Mouse (Mus musculus) liver, embryonic 14.5 days (tissue): ENCODE measurements around the gene Hmcn2. TPM values are rescaled to one million over a fixed set of nuclear protein-coding genes. Genes with fewer than 3 reads are reported as not detected.
A peak's percentile ranks its signal among the peaks of the same experiment; 100 is the strongest.

Source experiments
- ATAC-seq: fragments of 200-750 bp; cut with Nextera tagmentation; 2 replicates; pipeline ENCODE4 v1.8.0; 2017; ENCODE audit warnings: moderate number of reproducible peaks, mild to moderate bottlenecking, moderate library complexity; ENCODE audit not compliant: insufficient read depth
- DNase-seq, 3 experiments: peaks; one replicate each; pipeline ENCODE4 v3.0.0-alpha.2; 2012 to 2013; ENCODE audit warnings: low read depth in 3 of 3, low spot score in 3 of 3
- H3K27ac ChIP-seq: fragments of 300-500 bp; sonication (generic); 2 replicates; pipeline ENCODE4 v1.5.1; 2014; ENCODE audit warnings: moderate library complexity, mild to moderate bottlenecking, control low read depth, inconsistent platforms
- H3K27me3 ChIP-seq: fragments of 300-500 bp; sonication (generic); 2 replicates; pipeline ENCODE4 v1.6.1; 2014; ENCODE audit warnings: mild to moderate bottlenecking, low read length, moderate library complexity; ENCODE audit not compliant: control insufficient read depth, insufficient read depth
- H3K36me3 ChIP-seq: fragments of 300-500 bp; sonication (generic); replicated peaks from 2 replicates; pipeline ENCODE4 v1.6.1; 2014; ENCODE audit warnings: low read depth; ENCODE audit not compliant: control insufficient read depth, insufficient read depth
- H3K4me1 ChIP-seq, 2 experiments: fragments of 200-500 bp in 1 of 2; fragments of 300-500 bp in 1 of 2; sonication (generic) in 1 of 2; replicated peaks; 2 replicates each; pipeline ENCODE4 v1.6.1; 2012 to 2014; ENCODE audit warnings: antibody characterized with exemption in 1 of 2, inconsistent platforms in 1 of 2, low read length in 1 of 2; ENCODE audit not compliant: control insufficient read depth in 2 of 2, insufficient read depth in 2 of 2
- H3K4me2 ChIP-seq: fragments of 300-500 bp; sonication (generic); 2 replicates; pipeline ENCODE4 v1.6.1; 2014; ENCODE audit warnings: low read depth, mild to moderate bottlenecking, control low read depth, moderate library complexity
- H3K4me3 ChIP-seq, 2 experiments: fragments of 200-500 bp in 1 of 2; fragments of 300-500 bp in 1 of 2; sonication (generic) in 1 of 2; 2 replicates each; pipeline ENCODE4 v1.5.1; 2012 to 2014; ENCODE audit warnings: low read depth in 2 of 2, low read length in 2 of 2, mild to moderate bottlenecking in 2 of 2, control low read depth in 1 of 2, inconsistent platforms in 1 of 2, moderate library complexity in 1 of 2; ENCODE audit not compliant: insufficient read depth in 1 of 2
- H3K9ac ChIP-seq: fragments of 300-500 bp; sonication (generic); replicated peaks from 2 replicates; pipeline ENCODE4 v1.6.1; 2014; ENCODE audit warnings: mild to moderate bottlenecking, control low read depth, moderate library complexity
- H3K9me3 ChIP-seq: fragments of 300-500 bp; sonication (generic); 2 replicates; pipeline ENCODE4 v1.6.1; 2016; ENCODE audit warnings: low read length, mixed read lengths; ENCODE audit not compliant: control insufficient read depth
- CTCF ChIP-seq: IDR thresholded peaks from 2 replicates; pipeline ENCODE4 v1.5.1; 2016; ENCODE audit warnings: antibody characterized with exemption, low read depth, control low read depth
- EP300 ChIP-seq: IDR thresholded peaks from 2 replicates; pipeline ENCODE4 v1.6.1; 2016; ENCODE audit warnings: antibody characterized with exemption, low read depth
- WGBS: fragments of 180-500 bp; shearing (Covaris S2); extraction: QIAGEN DNeasy Blood & Tissue Kit; methylation state at CpG from one replicate; pipeline ENCODE4 v1.1.7; 2014; ENCODE audit not compliant: insufficient replicate concordance; 5-methylcytosine and 5-hydroxymethylcytosine counted together
- polyA plus RNA-seq, 2 experiments: library from polyadenylated mRNA; depleted of rRNA in 1 of 2; stranded (reverse) in 1 of 2; unstranded in 1 of 2; fragments of >200 nt; fragmentation: Nextera tagmentation in 1 of 2; extraction: Ambion mirVana in 1 of 2; gene quantifications; 2 replicates each; pipeline versions ENCODE4 v1.2.1 to v1.2.3; 2012 to 2014

Gene Hmcn2
- polyA plus RNA-seq, 2 experiments, result 0.10 to 0.27 TPM

- DNase-seq (no peak), ATAC-seq (no peak)
- H3K36me3 ChIP-seq, result no peaks in the 10 kb centered on the region
- H3K4me3 ChIP-seq, result no peak overlapping the region
- no peak overlapping the region for H3K27ac ChIP-seq
- H3K27me3 ChIP-seq, result no peaks in the 10 kb centered on the region
- H3K4me1 ChIP-seq, result no peaks in the 10 kb centered on the region
- H3K9ac ChIP-seq, result no peak overlapping the region
- 68% methylated on average over 8 of the region's 8 CpGs for WGBS
- no peaks in the 10 kb centered on the region for H3K9me3 ChIP-seq
- TF ChIP-seq EP300 (no peak), CTCF (no peak)
- H3K4me2 ChIP-seq, result no peak overlapping the region
These were observed 33.1 kb upstream of the Hmcn2 start for GRCm38 (mm10) chr2:31281138-31281537.

GRCm38 (mm10) chr2:31282266-31282665, 31.9 kb upstream of the Hmcn2 start:
- no peak overlapping the region for H3K4me2 ChIP-seq

GRCm38 (mm10) chr2:31282880-31283279, 31.3 kb upstream of the Hmcn2 start:
- H3K27me3 ChIP-seq, result no peaks in the 10 kb centered on the region
- H3K27ac ChIP-seq, result no peak overlapping the region
- H3K9ac ChIP-seq, result no peak overlapping the region
- H3K4me2 ChIP-seq, result no peak overlapping the region
- no peak for ATAC-seq
- WGBS, result 76% methylated on average over 12 of the region's 12 CpGs
- no peaks in the 10 kb centered on the region for H3K4me1 ChIP-seq
- no peaks in the 10 kb centered on the region for H3K9me3 ChIP-seq
- TF ChIP-seq EP300, result no peak
- TF ChIP-seq CTCF, result no peak
- H3K36me3 ChIP-seq, result no peaks in the 10 kb centered on the region
- DNase-seq, result no peak
- no peak overlapping the region for H3K4me3 ChIP-seq

More at GRCm38 (mm10) chr2:31282266-31282665, 31.9 kb upstream of the Hmcn2 start:
- Histone ChIP-seq H3K27ac (no peak overlapping the region), H3K9me3 (no peaks in the 10 kb centered on the region), H3K4me1 (no peaks in the 10 kb centered on the region), H3K4me3 (no peak overlapping the region), H3K9ac (no peak overlapping the region), H3K27me3 (no peaks in the 10 kb centered on the region), H3K36me3 (no peaks in the 10 kb centered on the region)
- WGBS, result 46% methylated on average over 7 of the region's 7 CpGs
- TF ChIP-seq EP300, result no peak
- TF ChIP-seq CTCF, result peak; percentile 65
- DNase-seq, result no peak
- ATAC-seq, result no peak

GRCm38 (mm10) chr2:31284531-31284930, 29.7 kb upstream of the Hmcn2 start:
- 56% methylated on average over 5 of the region's 5 CpGs for WGBS
- ATAC-seq, result no peak

GRCm38 (mm10) chr2:31291421-31291820, 22.8 kb upstream of the Hmcn2 start:
- WGBS, result 8% methylated on average over 6 of the region's 6 CpGs
- Histone ChIP-seq H3K4me3 (no peak overlapping the region), H3K27ac (no peak overlapping the region), H3K9me3 (no peaks in the 10 kb centered on the region), H3K27me3 (no peaks in the 10 kb centered on the region), H3K4me1 (no peaks in the 10 kb centered on the region), H3K4me2 (no peak overlapping the region), H3K9ac (no peak overlapping the region), H3K36me3 (no peaks in the 10 kb centered on the region)
- TF ChIP-seq EP300 (no peak), CTCF (peak; percentile 98)
- DNase-seq, result peak; percentile 13 to 27 (median 26)
- no peak for ATAC-seq

More at GRCm38 (mm10) chr2:31284531-31284930, 29.7 kb upstream of the Hmcn2 start:
- TF ChIP-seq CTCF (no peak), EP300 (no peak)
- Histone ChIP-seq H3K27ac (no peak overlapping the region), H3K4me1 (no peaks in the 10 kb centered on the region), H3K36me3 (no peaks in the 10 kb centered on the region), H3K4me2 (no peak overlapping the region), H3K9me3 (no peaks in the 10 kb centered on the region), H3K4me3 (no peak overlapping the region), H3K9ac (no peak overlapping the region), H3K27me3 (no peaks in the 10 kb centered on the region)
- DNase-seq, result no peak
